Mouse (Mus musculus) neural tube, embryonic 15.5 days (tissue): ENCODE data around the gene Stk38l. TPM values are rescaled to one million over a fixed set of nuclear protein-coding genes. Genes with fewer than 3 reads are reported as not detected.

Source experiments
- ATAC-seq: fragments of 200-750 bp; cut with Nextera tagmentation; 2 replicates; pipeline ENCODE4 v1.8.0; 2017; ENCODE audit warnings: mild to moderate bottlenecking, moderate TSS enrichment, moderate library complexity; ENCODE audit not compliant: low FRiP score
- H3K27ac ChIP-seq: fragments of 300-500 bp; sonication (generic); replicated peaks from 2 replicates; pipeline ENCODE4 v1.5.1; 2015; ENCODE audit warnings: mild to moderate bottlenecking, inconsistent platforms
- H3K27me3 ChIP-seq: fragments of 300-500 bp; sonication (generic); replicated peaks from 2 replicates; pipeline ENCODE4 v1.6.1; 2015; ENCODE audit warnings: inconsistent platforms
- H3K36me3 ChIP-seq: fragments of 300-500 bp; sonication (generic); 2 replicates; pipeline ENCODE4 v1.6.1; 2015; ENCODE audit warnings: inconsistent platforms
- H3K4me1 ChIP-seq: fragments of 300-500 bp; sonication (generic); 2 replicates; pipeline ENCODE4 v1.6.1; 2015; ENCODE audit warnings: inconsistent platforms
- H3K4me2 ChIP-seq: fragments of 300-500 bp; sonication (generic); 2 replicates; pipeline ENCODE4 v1.6.1; 2015; ENCODE audit warnings: inconsistent platforms, mild to moderate bottlenecking, moderate library complexity
- H3K4me3 ChIP-seq: fragments of 300-500 bp; sonication (generic); replicated peaks from 2 replicates; pipeline ENCODE4 v1.5.1; 2015; ENCODE audit warnings: mild to moderate bottlenecking, inconsistent platforms
- H3K9ac ChIP-seq: fragments of 300-500 bp; sonication (generic); replicated peaks from 2 replicates; pipeline ENCODE4 v1.6.1; 2015; ENCODE audit warnings: mild to moderate bottlenecking, inconsistent platforms
- H3K9me3 ChIP-seq: fragments of 300-500 bp; sonication (generic); replicated peaks from 2 replicates; pipeline ENCODE4 v1.6.1; 2016; ENCODE audit warnings: inconsistent platforms
- WGBS: fragments of 180-500 bp; shearing (Covaris S2); methylation state at CpG from one replicate; pipeline ENCODE4 v1.1.7; 2015; ENCODE audit warnings: mixed read lengths; 5-methylcytosine and 5-hydroxymethylcytosine counted together
- polyA plus RNA-seq: library from polyadenylated mRNA; unstranded; fragments of >200 nt; fragmentation: Nextera tagmentation; extraction: Ambion mirVana; gene quantifications from 2 replicates; pipeline ENCODE4 v1.2.1, GENCODE M21; 2015

Gene Stk38l
- polyA plus RNA-seq, 1 experiment from 2014 or later, result 12.1 TPM

GRCm38 (mm10) chr6:146776610-146777389, 52.0 kb downstream of the Stk38l start:
- Histone ChIP-seq H3K9me3 (no peaks in the 10 kb centered on the region), H3K4me2 (no peak overlapping the region), H3K36me3 (peaks cover 25% of the 10 kb centered on the region), H3K27me3 (no peaks in the 10 kb centered on the region), H3K4me1 (no peaks in the 10 kb centered on the region), H3K27ac (no peak overlapping the region), H3K9ac (no peak overlapping the region), H3K4me3 (no peak overlapping the region)
- 7% methylated on average over 2 of the region's 2 CpGs for whole genome bisulfite sequencing
- ATAC-seq, result no peak

DNA sequence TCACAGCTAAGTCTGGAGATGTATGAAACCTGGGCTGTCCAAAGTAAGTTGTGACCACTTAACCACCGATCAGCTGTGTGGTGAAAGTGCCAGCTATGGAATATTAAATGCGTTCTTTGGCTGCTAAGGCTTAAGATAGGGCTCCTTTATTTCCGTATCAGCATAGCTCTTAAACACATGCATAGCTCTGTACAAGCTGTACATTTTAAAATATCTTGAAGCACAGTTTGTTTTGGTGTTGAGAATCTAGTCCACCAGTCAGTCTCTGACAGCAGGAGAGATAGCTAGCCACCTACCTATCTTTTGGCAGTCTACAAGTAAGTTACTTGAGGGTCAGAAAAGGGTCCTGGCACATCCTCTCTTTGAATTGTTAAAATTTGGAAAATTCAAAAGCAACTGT, 53.3 kb downstream of the Stk38l start:
- no peaks in the 10 kb centered on the region for H3K4me1 ChIP-seq
- H3K4me3 ChIP-seq, result no peak overlapping the region
- no peaks in the 10 kb centered on the region for H3K9me3 ChIP-seq
- H3K4me2 ChIP-seq, result no peak overlapping the region
- H3K27me3 ChIP-seq, result no peaks in the 10 kb centered on the region
- WGBS, result 95% methylated on average over 3 of the region's 3 CpGs
- ATAC-seq, result no peak
- H3K27ac ChIP-seq, result no peak overlapping the region
- H3K9ac ChIP-seq, result no peak overlapping the region
- H3K36me3 ChIP-seq, result peaks cover 17% of the 10 kb centered on the region

- no peak overlapping the region for H3K4me2 ChIP-seq
- no peak for ATAC-seq
- no peak overlapping the region for H3K4me3 ChIP-seq
- WGBS, result 81% methylated on average over 3 of the region's 3 CpGs
- no peaks in the 10 kb centered on the region for H3K27me3 ChIP-seq
- H3K27ac ChIP-seq, result no peak overlapping the region
- peaks cover 4% of the 10 kb centered on the region; the same call in 1 of the 2 replicates for H3K9me3 ChIP-seq
- H3K4me1 ChIP-seq, result no peaks in the 10 kb centered on the region
- no peak overlapping the region for H3K9ac ChIP-seq
- peaks cover 6% of the 10 kb centered on the region for H3K36me3 ChIP-seq
These were observed 56.8 kb downstream of the Stk38l start for GRCm38 (mm10) chr6:146781566-146781965.

- Histone ChIP-seq H3K27me3 (no peaks in the 10 kb centered on the region), H3K4me3 (no peak overlapping the region), H3K9me3 (no peaks in the 10 kb centered on the region), H3K36me3 (no peaks in the 10 kb centered on the region), H3K9ac (no peak overlapping the region), H3K27ac (no peak overlapping the region), H3K4me2 (no peak overlapping the region), H3K4me1 (peaks cover 15% of the 10 kb centered on the region)
- ATAC-seq, result no peak
- WGBS, result 76% methylated on average over 3 of the region's 3 CpGs
These were observed 68.7 kb downstream of the Stk38l start for GRCm38 (mm10) chr6:146793527-146793926.

DNA sequence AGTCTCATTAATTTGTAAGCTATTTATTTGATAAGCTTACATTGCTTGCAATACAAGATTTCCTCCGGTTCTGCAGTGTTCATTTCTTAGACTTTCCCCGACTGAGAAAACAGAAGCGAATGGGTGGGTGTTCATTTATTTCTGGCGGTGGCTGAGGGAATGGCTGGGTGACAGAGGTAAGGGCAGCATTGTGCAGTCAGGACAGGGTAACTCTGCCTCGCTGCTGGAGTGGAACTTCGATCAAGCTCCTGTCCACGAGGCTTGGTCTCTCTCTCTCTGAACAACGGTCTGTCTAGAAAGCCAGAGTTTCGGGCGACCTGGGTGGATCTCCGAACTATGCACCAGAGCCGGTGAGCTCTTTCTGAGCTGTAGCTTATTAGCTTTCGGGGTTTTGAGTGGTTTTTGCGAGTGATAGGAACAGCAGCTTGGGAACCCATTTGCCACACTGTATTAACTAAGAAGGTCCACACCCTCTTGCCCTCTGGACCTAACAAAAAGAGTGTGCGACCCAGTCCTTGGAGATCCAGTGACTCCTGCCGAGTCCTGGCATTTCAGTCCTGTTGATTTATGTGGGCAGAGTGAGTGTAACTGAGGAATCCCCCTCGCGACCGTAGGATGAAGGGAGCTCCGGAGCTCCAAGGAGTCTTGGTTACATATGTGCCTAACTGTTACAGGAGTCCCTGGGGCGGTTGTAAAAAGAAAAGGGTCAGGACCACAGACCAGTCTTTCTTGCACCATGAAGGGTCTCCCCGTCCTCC, 70.5 kb downstream of the Stk38l start:
- Histone ChIP-seq H3K9ac (peak overlapping the region; percentile 61), H3K27ac (no peak overlapping the region), H3K36me3 (no peaks in the 10 kb centered on the region), H3K4me3 (peak overlapping the region; percentile 56), H3K4me2 (peak overlapping the region; percentile 97), H3K9me3 (no peaks in the 10 kb centered on the region), H3K4me1 (peaks cover 15% of the 10 kb centered on the region), H3K27me3 (no peaks in the 10 kb centered on the region)
- ATAC-seq, result peak; percentile 33
- 18% methylated on average over 22 of the region's 22 CpGs for WGBS

DNA sequence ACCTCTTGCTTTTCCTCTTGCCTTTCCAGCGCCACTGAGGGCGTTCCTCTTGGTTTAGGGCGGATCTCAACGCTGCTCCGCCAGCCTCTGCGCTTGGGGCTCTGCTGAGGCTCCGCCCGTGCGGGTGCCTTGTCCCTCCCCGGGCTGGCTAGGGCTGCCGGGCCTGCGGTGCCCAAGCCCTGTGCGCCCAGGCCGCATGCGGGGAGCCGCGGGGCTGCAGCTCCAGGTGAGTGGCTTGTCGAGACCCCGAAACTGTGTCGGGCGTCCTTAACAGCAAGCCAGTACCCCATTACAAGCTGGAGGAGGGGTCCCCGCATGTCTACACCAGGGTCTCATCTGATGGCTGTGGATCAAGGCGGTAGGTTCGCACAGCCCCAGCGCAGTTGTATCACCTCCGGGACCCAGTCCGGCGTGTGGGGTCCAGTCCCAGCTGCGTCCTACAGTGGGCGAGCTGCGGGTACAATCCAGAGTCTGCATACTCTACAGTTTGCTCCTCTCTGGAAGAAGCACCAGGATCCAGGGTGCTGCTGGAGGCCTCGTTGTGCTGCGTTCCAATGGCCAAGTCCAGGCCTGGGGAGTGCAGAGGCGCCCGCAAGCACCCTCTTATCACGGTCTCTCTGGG, 71.2 kb downstream of the Stk38l start, which contains the start of gene Arntl2:
Gene Arntl2, plus strand, starts transcription at position 132 of the 622 bp plus-strand sequence.
- Histone ChIP-seq H3K27ac (no peak within 1 kb of the TSS), H3K9me3 (no peaks in the 10 kb centered on the region), H3K4me3 (peak within 1 kb of the TSS; percentile 56), H3K4me1 (peaks cover 15% of the 10 kb centered on the region), H3K9ac (peak within 1 kb of the TSS; percentile 61), H3K27me3 (no peaks in the 10 kb centered on the region), H3K4me2 (peak within 1 kb of the TSS; percentile 97), H3K36me3 (no peaks in the 10 kb centered on the region)
- ATAC-seq, result peak; percentile 96
- under 1% methylated on average over 36 of the region's 36 CpGs for WGBS

DNA sequence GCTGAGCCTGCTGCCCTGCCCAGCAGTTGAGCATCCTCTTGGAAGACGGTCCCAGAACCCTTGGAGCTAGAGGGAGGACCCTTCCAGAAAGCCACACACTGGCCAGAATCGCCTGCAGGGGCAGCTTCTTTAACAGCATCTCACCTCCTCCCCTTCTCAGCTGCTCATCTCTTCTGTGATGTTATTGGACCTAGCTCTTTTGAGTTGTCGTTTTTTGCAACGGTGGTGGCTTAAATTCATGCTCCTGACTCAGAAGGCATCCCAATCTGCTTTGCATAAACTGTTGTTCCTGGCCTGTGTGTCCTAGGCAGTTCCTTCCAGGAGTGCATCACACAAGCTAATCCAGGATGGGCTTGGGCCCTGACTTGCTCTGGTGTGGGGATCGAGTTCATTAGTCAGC, 72.7 kb downstream of the Stk38l start:
- 68% methylated on average over 5 of the region's 5 CpGs for WGBS
- no peak overlapping the region for H3K27ac ChIP-seq
- no peak for ATAC-seq

GRCm38 (mm10) chr6:146809991-146810390, 85.2 kb downstream of the Stk38l start:
- no peak overlapping the region for H3K4me3 ChIP-seq
- H3K27me3 ChIP-seq, result no peaks in the 10 kb centered on the region
- no peaks in the 10 kb centered on the region for H3K4me1 ChIP-seq
- 93% methylated on average over 6 of the region's 6 CpGs for WGBS
- H3K9me3 ChIP-seq, result no peaks in the 10 kb centered on the region
- ATAC-seq, result no peak
- H3K36me3 ChIP-seq, result no peaks in the 10 kb centered on the region
- no peak overlapping the region for H3K9ac ChIP-seq
- no peak overlapping the region for H3K4me2 ChIP-seq
- H3K27ac ChIP-seq, result no peak overlapping the region

More for the DNA sequence above, 72.7 kb downstream of the Stk38l start:
- Histone ChIP-seq H3K36me3 (no peaks in the 10 kb centered on the region), H3K4me3 (no peak overlapping the region), H3K27me3 (no peaks in the 10 kb centered on the region), H3K9me3 (no peaks in the 10 kb centered on the region), H3K4me1 (peaks cover 15% of the 10 kb centered on the region), H3K4me2 (no peak overlapping the region), H3K9ac (no peak overlapping the region)

DNA sequence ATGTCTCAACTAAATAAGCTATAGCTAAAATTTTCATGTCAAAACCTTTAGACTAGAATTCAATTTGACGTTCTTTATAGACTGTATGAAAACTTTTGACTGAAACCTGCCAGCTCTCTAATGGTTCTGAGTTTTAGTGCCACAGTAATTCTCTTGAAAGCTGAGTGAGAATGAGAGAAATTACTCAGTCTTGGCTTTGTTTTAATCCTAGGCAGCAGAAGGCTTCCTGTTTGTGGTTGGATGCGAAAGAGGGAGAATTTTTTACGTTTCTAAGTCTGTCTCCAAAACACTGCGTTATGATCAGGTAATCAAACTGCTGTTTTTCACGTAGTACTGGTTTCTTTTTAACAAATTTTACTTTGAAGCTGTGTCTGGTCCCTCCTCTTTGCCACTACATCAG, 88.2 kb downstream of the Stk38l start:
- no peaks in the 10 kb centered on the region for H3K9me3 ChIP-seq
- WGBS, result 95% methylated on average over 5 of the region's 5 CpGs
- H3K27ac ChIP-seq, result no peak overlapping the region
- ATAC-seq, result no peak
- no peaks in the 10 kb centered on the region for H3K4me1 ChIP-seq
- H3K4me3 ChIP-seq, result no peak overlapping the region
- H3K9ac ChIP-seq, result no peak overlapping the region
- no peaks in the 10 kb centered on the region for H3K36me3 ChIP-seq
- H3K4me2 ChIP-seq, result no peak overlapping the region
- no peaks in the 10 kb centered on the region for H3K27me3 ChIP-seq

DNA sequence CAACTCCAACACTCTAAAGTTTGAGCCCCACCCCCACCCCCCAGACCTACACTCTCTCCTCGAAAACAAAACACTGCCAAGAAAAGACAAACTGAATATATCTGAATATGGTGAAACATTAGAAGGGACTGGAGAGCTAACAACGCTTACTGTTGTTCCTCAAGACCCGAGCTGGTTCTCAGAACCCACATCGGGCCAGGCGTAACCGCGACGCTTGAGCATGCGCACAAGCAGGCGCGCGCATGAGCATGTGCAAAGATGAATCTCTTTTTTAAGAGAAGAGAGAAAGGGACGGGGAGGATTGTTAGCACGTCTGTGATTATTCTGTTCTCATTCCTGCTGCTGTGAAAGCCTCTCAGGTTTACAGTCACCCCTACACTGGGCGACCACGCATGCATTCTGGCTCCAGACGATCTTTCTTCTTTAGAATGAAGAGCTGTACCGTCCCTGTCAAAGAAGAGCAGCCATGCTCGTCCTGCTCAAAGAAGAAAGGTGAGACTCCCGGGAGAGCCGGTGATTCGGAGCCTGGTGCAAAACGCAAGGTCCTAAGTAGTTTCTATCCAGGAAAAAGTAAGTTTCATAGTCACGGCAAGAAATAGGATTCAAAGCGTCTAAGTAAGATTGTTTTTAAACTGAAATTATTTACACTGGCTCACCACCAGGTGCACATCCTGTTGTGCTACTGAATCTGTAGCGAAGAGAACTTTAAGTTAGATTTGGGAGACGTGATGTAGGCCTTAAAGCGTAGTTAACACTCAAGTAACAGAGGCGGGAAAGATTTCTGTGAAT, 95.6 kb downstream of the Stk38l start:
- no peaks in the 10 kb centered on the region for H3K36me3 ChIP-seq
- WGBS, result 87% methylated on average over 29 of the region's 29 CpGs
- no peak overlapping the region for H3K27ac ChIP-seq
- H3K9me3 ChIP-seq, result no peaks in the 10 kb centered on the region
- H3K4me2 ChIP-seq, result no peak overlapping the region
- no peak overlapping the region for H3K4me3 ChIP-seq
- H3K4me1 ChIP-seq, result no peaks in the 10 kb centered on the region
- H3K9ac ChIP-seq, result no peak overlapping the region
- H3K27me3 ChIP-seq, result no peaks in the 10 kb centered on the region
- ATAC-seq, result no peak

DNA sequence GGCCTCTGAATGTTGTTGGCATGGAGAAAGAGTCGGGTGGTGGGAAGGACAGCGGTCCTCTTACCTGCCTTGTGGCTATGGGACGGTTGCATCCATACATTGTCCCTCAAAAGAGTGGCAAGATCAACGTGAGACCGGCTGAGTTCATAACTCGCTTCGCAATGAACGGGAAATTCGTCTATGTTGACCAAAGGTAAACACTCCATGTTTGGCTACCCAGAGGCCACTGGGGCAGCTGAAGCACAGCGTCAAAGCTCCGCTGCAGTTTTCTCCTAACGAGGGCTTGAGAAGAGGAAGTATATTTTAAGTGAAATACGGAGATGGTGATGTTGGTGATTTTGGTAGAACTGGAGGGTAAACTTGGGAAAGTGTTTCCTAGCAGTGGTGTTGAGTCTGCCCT, 97.2 kb downstream of the Stk38l start:
- Histone ChIP-seq H3K27me3 (no peaks in the 10 kb centered on the region), H3K27ac (no peak overlapping the region), H3K9me3 (no peaks in the 10 kb centered on the region), H3K4me2 (no peak overlapping the region), H3K4me1 (no peaks in the 10 kb centered on the region), H3K36me3 (no peaks in the 10 kb centered on the region), H3K4me3 (no peak overlapping the region), H3K9ac (no peak overlapping the region)
- 93% methylated on average over 13 of the region's 13 CpGs for WGBS
- ATAC-seq, result no peak
